Mouse (Mus musculus): ENCODE measurements around the gene Rnf44. TPM values are rescaled to one million over a fixed set of nuclear protein-coding genes. Genes with fewer than 3 reads are reported as not detected.

The Rnf44 gene
- polyA plus RNA-seq, 1 experiment from 2014 or later, result 87.6 TPM

DNA sequence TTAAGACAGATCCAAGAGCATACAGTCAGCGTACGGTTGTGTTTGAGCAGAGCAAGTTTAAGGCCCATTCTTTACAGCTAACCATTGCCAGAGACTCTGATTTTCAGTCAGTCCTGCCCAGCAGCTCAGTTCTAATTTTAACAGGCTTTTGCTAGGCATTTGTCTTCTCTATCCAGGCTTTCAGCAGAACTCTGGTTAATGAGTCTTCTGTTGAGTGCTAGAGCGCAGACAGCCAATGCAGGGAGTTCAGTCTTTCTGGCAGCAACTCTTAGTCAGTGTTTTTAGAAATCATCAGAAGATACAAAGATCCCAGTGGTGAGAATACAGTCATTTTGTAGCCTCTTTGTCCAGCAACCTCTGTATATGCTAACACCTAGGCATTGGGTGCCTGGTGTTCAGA lies 43.2 kb downstream of the Rnf44 start:
- DNase-seq (ENCODE audit: low spot score), result no peak
- H3K36me3 ChIP-seq (replicated peaks), result peaks cover 100% of the 10 kb centered on the region
- no peak overlapping the region for H3K27ac ChIP-seq (replicated peaks)

DNA sequence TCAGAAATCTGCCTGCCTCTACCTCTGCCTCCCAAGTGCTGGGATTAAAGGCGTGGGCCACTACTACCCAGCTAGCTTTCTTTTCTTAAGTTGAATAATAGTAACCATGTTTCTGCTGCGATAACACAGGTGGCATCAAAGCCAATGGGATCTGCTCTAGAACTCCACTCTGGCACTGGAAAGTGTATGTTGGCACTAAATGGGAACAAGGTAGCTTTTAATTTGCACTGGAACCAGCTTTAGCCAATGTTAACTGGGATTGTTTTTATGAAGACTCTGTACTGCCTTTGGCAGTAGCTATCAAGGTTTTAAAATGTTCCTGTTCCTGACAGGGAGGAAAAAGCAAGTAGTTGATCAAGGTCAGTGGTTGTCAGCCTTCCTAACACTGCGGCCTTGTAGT lies 58.7 kb downstream of the Rnf44 start:
- Histone ChIP-seq H3K4me3 (no peak overlapping the region), H3K27me3 (replicated peaks; ENCODE audit: low read depth, poor library complexity, severe bottlenecking) (no peaks in the 10 kb centered on the region), H3K27ac (replicated peaks) (no peak overlapping the region), H3K4me1 (no peaks in the 10 kb centered on the region), H3K36me3 (replicated peaks) (peaks cover 81% of the 10 kb centered on the region), H3K9me3 (no peaks in the 10 kb centered on the region)
- DNase-seq (ENCODE audit: low spot score), result no peak
- 98% methylated on average over 3 of the region's 3 CpGs for WGBS

More for the DNA sequence above, 43.2 kb downstream of the Rnf44 start:
- Histone ChIP-seq H3K4me1 (no peaks in the 10 kb centered on the region), H3K27me3 (replicated peaks; ENCODE audit: low read depth, poor library complexity, severe bottlenecking) (no peaks in the 10 kb centered on the region), H3K4me3 (no peak overlapping the region), H3K9me3 (no peaks in the 10 kb centered on the region)
- 96% methylated on average over 3 of the region's 3 CpGs for WGBS

DNA sequence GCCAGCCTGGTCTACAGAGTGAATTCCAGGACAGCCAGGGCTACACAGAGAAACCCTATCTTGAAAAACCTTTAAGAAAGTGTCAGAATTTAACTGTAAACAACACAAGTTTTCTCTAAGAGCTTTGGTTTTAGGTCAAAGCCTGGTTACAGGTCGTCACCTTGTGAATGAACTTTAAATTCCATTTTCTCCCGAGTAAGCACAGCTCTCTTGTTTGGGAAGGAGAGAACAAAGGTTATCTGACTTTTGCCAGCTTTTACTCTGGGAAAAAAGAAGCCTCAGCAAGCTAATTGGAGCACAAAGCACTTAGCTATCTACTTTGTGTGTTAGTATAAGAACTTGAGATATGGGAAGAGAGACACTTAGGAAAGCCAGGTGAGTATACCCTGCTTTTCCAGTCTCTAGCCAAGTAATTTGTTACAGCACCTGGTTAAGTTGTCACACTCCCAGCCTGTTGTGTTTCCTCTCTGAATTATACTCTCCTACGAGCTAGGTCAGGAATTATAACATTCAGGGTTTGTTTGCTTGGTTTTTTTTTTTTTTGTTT lies 60.9 kb downstream of the Rnf44 start:
- no peak for DNase-seq (ENCODE audit: low spot score)
- WGBS, result 81% methylated on average over 3 of the region's 3 CpGs
- Histone ChIP-seq H3K27ac (replicated peaks) (no peak overlapping the region), H3K27me3 (replicated peaks; ENCODE audit: low read depth, poor library complexity, severe bottlenecking) (no peaks in the 10 kb centered on the region), H3K4me3 (no peak overlapping the region), H3K9me3 (no peaks in the 10 kb centered on the region), H3K4me1 (no peaks in the 10 kb centered on the region), H3K36me3 (replicated peaks) (peaks cover 69% of the 10 kb centered on the region)

Other genes starting within 250 kb of the Rnf44 start
- gene Thoc3, start 225.1 kb downstream of the Rnf44 start, polyA plus RNA-seq (2016; fragmentation: Nextera tagmentation; extraction: Ambion mirVana), result 190 and 194 TPM in 2 replicates
- 20.4 and 21.0 TPM in 2 replicates for gene Simc1, start 190.1 kb downstream of the Rnf44 start, polyA plus RNA-seq (2016; fragmentation: Nextera tagmentation; extraction: Ambion mirVana)
- 200 and 207 TPM in 2 replicates for gene 4833439L19Rik, start 128.5 kb downstream of the Rnf44 start, polyA plus RNA-seq (2016; fragmentation: Nextera tagmentation; extraction: Ambion mirVana)
- 28.8 and 29.6 TPM in 2 replicates for gene Arl10, start 118.9 kb downstream of the Rnf44 start, polyA plus RNA-seq (2016; fragmentation: Nextera tagmentation; extraction: Ambion mirVana)
- 112 and 117 TPM in 2 replicates for gene Nop16, start 103.8 kb downstream of the Rnf44 start, polyA plus RNA-seq (2016; fragmentation: Nextera tagmentation; extraction: Ambion mirVana)
- 144 and 154 TPM in 2 replicates for gene Higd2a, start 103.7 kb downstream of the Rnf44 start, polyA plus RNA-seq (2016; fragmentation: Nextera tagmentation; extraction: Ambion mirVana)
- gene Cltb, start 82.6 kb downstream of the Rnf44 start, polyA plus RNA-seq (2016; fragmentation: Nextera tagmentation; extraction: Ambion mirVana), result 14.2 and 16.9 TPM in 2 replicates
- gene Faf2, start 72.1 kb downstream of the Rnf44 start, polyA plus RNA-seq (2016; fragmentation: Nextera tagmentation; extraction: Ambion mirVana), result 83.4 and 86.7 TPM in 2 replicates
- gene Cdhr2, start 7.6 kb upstream of the Rnf44 start, polyA plus RNA-seq (2016; fragmentation: Nextera tagmentation; extraction: Ambion mirVana), result 0.05 and 0.15 TPM in 2 replicates
- gene Gprin1, start 56.0 kb upstream of the Rnf44 start, polyA plus RNA-seq (2016; fragmentation: Nextera tagmentation; extraction: Ambion mirVana), result 0.66 and 0.94 TPM in 2 replicates
- gene Sncb, start 72.7 kb upstream of the Rnf44 start, polyA plus RNA-seq (2016; fragmentation: Nextera tagmentation; extraction: Ambion mirVana), result 0.79 and 1.3 TPM in 2 replicates
- gene Eif4e1b, start 90.1 kb upstream of the Rnf44 start, polyA plus RNA-seq (2016; fragmentation: Nextera tagmentation; extraction: Ambion mirVana), result not detected in 2 replicates
- 9.7 and 10.9 TPM in 2 replicates for gene Tspan17, start 95.5 kb upstream of the Rnf44 start, polyA plus RNA-seq (2016; fragmentation: Nextera tagmentation; extraction: Ambion mirVana)